Mouse (Mus musculus): ENCODE data around the gene Phospho1.
A peak's percentile ranks its signal among the peaks of the same experiment; 100 is the strongest.

The Phospho1 gene

DNA sequence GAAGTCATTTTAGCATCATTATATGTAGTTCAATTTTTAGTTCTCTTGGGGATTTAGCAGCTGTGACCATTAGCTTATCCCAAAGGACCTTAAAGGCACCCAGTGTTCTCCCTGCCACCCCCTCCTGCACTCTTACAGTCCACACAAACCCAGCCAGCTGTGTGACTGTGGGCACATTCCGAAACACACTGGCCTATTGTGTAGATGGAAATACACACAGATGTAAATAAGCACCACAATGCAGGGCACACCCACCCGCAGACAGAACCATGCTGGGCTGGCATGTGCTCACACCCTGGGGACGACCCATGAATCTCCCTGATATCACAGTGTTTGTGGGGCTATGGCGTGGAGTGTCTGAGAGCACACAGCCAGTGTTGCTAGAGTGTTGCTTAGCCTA is 12.1 kb upstream of the Phospho1 start:
- no peak for DNase-seq (ENCODE audit: low spot score in 2 of 2)

- DNase-seq (ENCODE audit: low spot score in 2 of 2): no peak
These were observed 10.2 kb upstream of the Phospho1 start for GRCm38 (mm10) chr11:95814101-95814500.

GRCm38 (mm10) chr11:95814857-95815256 is 9.4 kb upstream of the Phospho1 start:
- DNase-seq (ENCODE audit: low spot score in 2 of 2): no peak

- no peak for DNase-seq (ENCODE audit: low spot score in 2 of 2)
These were observed 8.9 kb upstream of the Phospho1 start for GRCm38 (mm10) chr11:95815412-95815811.

DNA sequence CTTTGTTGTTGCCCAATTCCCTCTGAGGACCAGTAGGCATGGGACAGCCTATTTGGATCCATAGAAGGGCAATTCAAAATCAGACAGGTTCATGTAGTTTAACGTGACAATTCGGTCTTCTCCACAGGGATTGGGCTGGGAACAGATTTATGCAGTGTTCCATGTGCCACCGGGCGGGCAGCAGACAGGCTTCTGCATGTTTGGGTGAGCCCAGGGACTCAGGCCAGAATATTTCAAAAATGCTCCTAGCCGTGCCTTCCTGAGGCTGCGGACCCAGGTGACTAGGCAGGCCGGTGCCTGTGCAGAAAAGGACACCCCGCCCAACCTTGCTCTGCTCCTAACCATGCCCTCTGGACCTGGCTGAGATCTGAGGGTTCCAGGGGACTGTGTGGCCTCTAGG is 5.2 kb upstream of the Phospho1 start:
- DNase-seq (ENCODE audit: low spot score in 2 of 2): no peak

DNA sequence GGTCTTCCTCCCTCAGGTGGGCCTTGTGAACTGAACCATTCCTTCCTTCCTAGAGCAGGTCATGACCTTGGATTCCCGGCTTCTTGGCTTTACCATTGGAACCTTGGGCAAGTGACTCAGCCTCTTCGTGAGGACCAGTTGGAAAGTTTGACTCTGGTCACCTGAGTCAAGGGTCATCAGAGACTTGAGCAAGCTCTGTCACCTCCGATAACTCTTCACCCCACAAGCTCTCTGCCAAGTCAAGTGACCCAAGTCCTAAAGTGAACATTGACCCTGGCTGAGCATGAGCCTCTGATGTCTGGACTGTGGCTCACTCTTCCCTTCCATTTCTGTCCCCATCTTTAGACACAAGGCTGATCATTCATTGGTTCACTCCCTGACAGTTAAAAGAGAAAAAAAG is 2.8 kb upstream of the Phospho1 start:
- no peak for DNase-seq (ENCODE audit: low spot score in 2 of 2)

DNA sequence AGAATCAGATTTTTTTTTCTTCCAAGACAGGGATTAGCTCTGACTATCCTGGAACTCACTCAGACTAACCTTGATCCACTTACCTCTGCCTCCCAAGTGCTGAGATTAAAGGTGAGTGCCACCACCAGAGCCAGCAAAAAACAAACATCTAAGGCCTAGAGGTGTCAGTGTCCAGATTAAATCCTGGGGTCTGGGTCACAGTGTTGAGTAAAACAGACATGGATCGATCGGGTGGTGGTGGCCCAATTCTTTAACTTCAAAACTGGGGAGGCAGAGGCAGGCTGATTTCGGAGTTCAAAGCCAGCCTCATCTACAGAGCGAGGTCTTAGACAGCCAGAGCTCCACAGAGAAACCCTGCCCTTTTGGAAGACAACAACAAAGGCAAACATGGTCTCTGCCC is 1.9 kb upstream of the Phospho1 start:
- DNase-seq (ENCODE audit: low spot score in 2 of 2): no peak

DNA sequence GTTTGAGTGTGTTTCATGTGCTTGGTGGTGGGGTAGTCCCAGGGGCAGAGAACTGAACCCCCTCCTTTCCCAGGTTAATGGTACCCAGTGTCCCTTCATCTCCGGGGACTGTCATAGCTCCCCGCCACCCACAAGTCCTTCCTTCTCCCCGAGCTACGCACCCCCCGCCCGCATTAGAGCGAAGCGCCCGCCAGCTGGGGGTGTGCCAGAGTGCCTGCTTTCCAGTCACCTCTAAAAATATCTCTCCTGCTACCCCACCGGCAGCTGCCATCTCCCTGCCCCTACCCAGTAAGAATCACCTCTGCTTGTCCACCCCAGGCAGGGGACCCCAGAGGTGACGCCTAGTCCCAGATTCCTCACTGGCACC is 561 bp downstream of the Phospho1 start:
- DNase-seq (ENCODE audit: low spot score in 2 of 2): no peak

DNA sequence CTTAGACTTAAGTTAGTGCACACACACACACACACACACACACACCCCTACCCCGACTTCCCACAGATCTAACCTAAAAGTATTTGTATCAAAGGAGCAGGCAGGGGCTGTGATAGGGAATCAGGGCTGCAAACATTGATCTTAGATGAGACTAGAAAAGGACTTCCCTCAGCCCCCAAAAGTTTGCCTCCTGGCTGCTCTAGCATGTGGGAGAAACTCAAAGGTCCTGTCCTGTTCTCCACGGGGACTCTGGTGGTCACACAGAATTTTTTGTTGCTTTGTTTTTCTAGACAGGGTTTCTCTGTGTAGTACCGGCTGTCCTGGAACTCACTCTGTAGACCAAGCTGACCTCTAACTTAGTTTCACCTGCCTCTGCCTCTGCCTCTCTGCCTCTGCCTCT is 1.3 kb downstream of the Phospho1 start:
- no peak for DNase-seq (ENCODE audit: low spot score in 2 of 2)

GRCm38 (mm10) chr11:95826317-95827167 is 2.2 kb downstream of the Phospho1 start:
- DNase-seq (ENCODE audit: low spot score in 2 of 2): no peak

DNA sequence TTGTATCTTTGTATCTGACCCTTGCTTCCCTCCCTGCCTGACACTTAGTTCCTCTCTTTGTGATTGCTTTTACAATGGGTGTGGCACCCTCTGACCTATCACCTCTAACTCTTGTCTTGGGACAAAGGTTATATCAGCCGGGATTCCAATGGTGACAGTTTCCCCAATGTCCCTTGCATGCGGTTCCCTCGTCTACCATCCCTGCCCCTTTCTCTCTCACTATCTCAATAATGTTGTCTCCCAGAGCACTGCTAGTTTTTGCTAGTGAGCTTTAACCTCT is 2.8 kb downstream of the Phospho1 start:
- no peak for DNase-seq (ENCODE audit: low spot score in 2 of 2)

- peak in 1 of 2 experiments; percentile 67 for DNase-seq (ENCODE audit: low spot score in 2 of 2)
These were observed 3.3 kb downstream of the Phospho1 start for GRCm38 (mm10) chr11:95827464-95828085.

DNA sequence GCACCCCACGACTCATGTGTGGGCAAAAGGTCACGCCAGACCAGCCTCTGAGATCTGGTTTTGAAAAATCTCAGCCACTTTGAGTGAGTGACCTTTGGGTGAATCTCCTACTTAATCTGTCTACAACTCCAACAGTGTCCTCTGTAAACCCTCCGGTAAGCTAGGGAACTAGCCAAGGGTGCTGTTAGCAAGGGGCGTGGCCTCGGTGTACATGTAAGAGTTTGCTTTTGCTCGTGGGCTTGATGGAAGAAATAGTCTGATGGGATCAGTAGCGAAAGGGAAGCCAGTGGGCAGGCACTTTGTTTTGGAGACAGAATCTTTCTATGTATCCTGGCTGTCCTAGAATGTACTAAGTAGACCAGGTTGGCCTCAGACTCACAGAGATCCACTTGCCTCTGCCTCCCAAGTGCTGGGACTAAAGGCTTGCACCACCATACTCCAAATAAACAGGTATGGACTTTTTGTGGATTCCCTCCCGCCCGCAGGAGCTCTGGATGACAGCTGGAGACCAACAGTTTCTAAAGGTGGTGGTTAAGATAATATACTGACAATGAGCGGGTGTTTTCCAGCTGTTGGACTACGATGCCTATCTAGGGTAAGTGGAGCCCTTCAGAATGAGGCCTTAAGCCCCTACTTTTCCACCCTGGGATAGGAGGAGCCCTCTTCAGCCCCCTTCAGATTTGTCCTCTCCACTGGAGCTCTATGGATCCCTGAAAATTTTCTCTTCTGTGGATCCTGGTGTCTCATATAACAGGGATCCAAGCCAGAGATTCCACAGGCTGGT is 4.1 kb downstream of the Phospho1 start:
- DNase-seq (ENCODE audit: low spot score in 2 of 2): no peak

GRCm38 (mm10) chr11:95829526-95830050 is 5.3 kb downstream of the Phospho1 start:
- no peak for DNase-seq (ENCODE audit: low spot score in 2 of 2)

DNA sequence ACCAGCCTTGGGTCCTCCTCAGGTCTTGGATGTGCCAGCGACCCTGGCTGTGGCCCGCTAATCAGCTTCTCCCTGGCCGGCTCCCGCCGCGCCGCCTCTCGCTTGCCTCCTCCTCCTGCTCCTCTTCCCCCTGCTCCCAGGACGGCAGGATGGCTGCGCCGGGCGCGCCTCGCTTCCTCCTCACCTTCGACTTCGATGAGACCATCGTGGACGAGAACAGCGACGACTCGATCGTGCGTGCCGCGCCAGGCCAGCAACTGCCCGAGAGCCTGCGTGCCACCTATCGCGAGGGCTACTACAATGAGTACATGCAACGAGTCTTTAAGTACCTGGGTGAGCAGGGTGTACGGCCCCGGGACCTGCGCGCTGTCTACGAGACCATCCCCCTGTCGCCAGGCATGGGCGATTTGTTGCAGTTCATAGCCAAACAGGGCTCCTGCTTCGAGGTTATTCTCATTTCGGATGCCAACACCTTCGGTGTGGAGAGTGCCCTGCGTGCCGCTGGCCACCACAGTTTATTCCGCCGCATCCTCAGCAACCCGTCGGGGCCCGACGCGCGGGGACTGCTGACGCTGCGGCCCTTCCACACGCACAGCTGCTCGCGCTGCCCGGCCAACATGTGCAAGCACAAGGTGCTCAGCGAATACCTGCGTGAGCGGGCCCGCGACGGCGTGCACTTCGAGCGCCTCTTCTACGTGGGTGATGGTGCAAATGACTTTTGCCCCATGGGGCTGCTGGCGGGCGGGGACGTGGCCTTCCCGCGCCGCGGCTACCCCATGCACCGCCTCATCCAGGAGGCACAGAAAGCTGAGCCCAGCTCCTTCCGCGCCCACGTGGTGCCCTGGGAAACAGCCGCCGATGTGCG is 6.3 kb downstream of the Phospho1 start:
- DNase-seq (ENCODE audit: low spot score in 2 of 2): no peak

DNA sequence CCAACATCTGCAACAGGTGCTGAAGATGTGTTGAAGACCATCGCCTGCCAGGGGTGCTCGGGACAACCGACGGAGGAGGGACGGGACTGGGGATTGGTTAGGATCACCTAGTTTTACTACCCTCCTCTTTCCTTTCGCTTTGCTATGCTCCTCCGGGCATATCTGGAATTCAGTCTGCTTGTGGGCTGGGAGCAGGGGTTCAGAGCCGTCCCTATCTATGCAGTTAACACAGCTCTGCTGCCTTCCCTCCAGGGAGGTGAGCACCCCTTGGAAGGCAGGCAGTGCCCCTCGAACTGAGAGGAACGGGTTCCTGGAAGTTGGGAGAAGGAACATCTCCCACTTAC is 6.9 kb downstream of the Phospho1 start:
- no peak for DNase-seq (ENCODE audit: low spot score in 2 of 2)

- DNase-seq (ENCODE audit: low spot score in 2 of 2): no peak
These were observed 7.3 kb downstream of the Phospho1 start for GRCm38 (mm10) chr11:95831641-95832040.

DNA sequence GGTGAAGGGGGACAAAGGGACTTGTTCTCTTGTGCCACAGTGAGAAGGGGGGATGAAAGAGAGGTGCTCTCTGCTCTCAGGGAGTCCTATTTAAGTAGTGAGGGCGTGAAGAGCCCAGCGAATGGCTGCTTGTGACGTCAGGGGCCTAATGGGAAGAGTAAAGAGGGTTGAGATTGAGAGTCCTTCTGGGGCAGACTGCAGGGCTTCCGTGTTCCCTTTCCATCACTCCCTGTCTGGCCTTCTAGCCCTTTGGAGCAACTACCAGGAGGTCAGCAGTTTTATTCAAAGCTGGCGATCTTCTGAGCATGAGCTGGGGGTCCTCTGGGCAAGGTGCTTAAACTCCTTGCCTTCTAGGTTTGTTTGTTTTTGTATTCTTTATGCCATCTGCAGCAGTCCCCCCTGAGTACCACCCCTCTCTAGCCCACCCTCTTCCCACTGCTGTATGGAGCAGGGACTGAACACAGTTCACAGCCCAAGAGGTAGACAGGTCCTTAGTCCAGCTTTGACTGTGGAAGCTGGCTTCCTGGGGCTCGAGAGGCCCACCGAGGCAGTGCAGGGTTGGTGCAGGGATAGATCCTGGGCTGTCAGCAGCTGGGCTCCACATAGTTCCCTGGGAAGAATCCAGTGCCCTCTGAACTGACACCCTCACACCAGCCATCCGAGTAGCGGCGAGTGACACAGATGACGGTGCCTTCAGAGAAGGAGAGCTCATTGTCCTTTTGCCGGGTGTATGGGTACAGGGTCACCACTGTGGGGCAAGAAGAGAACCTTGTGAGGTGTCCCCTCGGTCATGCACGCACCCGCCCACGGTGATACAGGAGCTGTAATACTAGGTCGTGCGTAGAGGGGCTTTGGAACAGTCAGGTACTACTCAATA is 8.1 kb downstream of the Phospho1 start:
- DNase-seq (ENCODE audit: low spot score in 2 of 2): no peak

DNA sequence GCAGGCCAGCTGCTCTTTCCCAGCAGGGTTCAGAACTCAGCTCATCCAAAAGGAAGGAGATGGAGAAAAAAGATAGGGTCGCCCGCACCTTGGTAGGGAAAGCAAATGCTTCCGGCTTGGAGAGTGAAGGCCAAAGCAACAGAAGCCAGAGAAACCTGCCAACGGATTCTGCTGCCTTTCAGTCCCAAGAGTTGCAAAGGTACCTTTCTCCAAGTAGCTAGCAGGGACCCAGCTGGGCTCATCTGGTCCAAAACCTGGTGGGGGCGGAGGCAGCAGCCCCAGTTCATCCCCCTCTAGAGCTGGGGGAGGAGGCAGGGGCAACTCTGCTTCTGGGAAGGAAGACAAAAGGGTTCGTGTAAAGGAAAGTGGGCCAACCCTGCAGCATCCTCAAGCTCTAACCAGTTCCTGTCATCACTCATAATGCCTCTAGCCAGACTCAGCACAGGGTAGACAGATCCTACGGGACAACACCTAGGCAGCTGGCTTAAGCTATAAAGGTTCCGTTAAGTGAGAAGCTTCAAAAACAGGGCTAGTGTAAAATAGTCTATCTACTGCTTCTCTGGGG is 8.8 kb downstream of the Phospho1 start:
- DNase-seq (ENCODE audit: low spot score in 2 of 2): no peak

- DNase-seq (ENCODE audit: low spot score in 2 of 2): peak; percentile 52 to 65
These were observed 9.4 kb downstream of the Phospho1 start for GRCm38 (mm10) chr11:95833631-95834142.
